ENCODE assay signal across 9 mouse cellular contexts in the genomic region with DNA sequence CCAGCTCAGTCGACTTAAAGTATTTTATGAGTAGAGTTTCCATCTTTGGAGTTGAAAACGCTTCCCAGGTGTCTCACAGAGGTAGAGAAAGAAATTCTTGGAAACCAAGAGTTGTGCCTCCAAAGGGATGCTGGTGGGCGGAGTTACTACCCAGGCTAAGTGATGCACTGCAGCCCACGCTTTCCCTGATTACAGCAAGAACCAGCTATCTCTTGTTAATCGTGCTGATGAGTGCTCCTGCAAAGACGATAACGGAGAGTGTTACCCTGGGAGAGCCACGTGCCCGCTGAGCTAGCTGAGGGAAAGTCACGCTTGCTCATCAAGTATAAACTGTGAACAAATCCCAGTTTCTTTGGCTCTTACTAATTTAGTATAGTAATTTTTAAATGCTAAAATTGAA.
"Had no signal": no experiment of that assay in that cellular context is flagged by ENCODE, and none has a peak within 500 bp of the region (broad histone marks: within the 10 kb centered on the region; RNA-seq: fewer than 3 reads in every experiment).

No protein-coding gene starts in this region.

- DNase-seq: kidney, adult 11 months; kidney, adult 9 months; kidney, postnatal 36 days; layer of hippocampus, adult 9-11 months; liver; liver, embryonic 13.5 days; liver, postnatal 0 days; lung, postnatal 14 days; thymus, postnatal 4 days had no signal
